Mouse (Mus musculus) ES-Bruce4 (cell line): Measurements from ENCODE around the gene Gm4791.

Experiments used
- CTCF ChIP-seq: IDR thresholded peaks from one replicate; pipeline ENCODE4 v1.8.1; 2011; ENCODE audit warnings: low read depth, low read length
- EP300 ChIP-seq: IDR thresholded peaks from 2 replicates; pipeline ENCODE4 v1.6.1; 2011; ENCODE audit warnings: low read depth, low read length; ENCODE audit not compliant: insufficient read depth
- POLR2A ChIP-seq: IDR thresholded peaks from one replicate; pipeline ENCODE4 v1.8.1; 2011; ENCODE audit warnings: low read length; ENCODE audit not compliant: insufficient read depth

- TF ChIP-seq POLR2A (no peak), CTCF (no peak), EP300 (no peak)
Measured at GRCm38 (mm10) chr9:46980111-46980510, 18.4 kb upstream of the Gm4791 start.
